Mouse (Mus musculus) liver, embryonic 16.5 days (tissue): Measurements from ENCODE around the gene Palm2. TPM values are rescaled to one million over a fixed set of nuclear protein-coding genes. Genes with fewer than 3 reads are reported as not detected.

Experiments used
- ATAC-seq: fragments of 200-750 bp; cut with Nextera tagmentation; 2 replicates; pipeline ENCODE4 v1.8.0; 2017; ENCODE audit warnings: low read depth, mild to moderate bottlenecking, moderate number of reproducible peaks, moderate library complexity
- H3K27ac ChIP-seq: fragments of 300-500 bp; sonication (generic); 2 replicates; pipeline ENCODE4 v1.5.1; 2014; ENCODE audit warnings: mild to moderate bottlenecking, low read length
- H3K27me3 ChIP-seq: fragments of 300-500 bp; sonication (generic); 2 replicates; pipeline ENCODE4 v1.6.1; 2014; ENCODE audit warnings: low read depth, low read length, mixed read lengths; ENCODE audit not compliant: control insufficient read depth, insufficient read depth
- H3K36me3 ChIP-seq: fragments of 300-500 bp; sonication (generic); 2 replicates; pipeline ENCODE4 v1.6.1; 2014; ENCODE audit warnings: mild to moderate bottlenecking; ENCODE audit not compliant: control insufficient read depth, insufficient read depth
- H3K4me1 ChIP-seq: fragments of 300-500 bp; sonication (generic); 2 replicates; pipeline ENCODE4 v1.6.1; 2014; ENCODE audit warnings: low read depth, low read length, mixed read lengths; ENCODE audit not compliant: control insufficient read depth
- H3K4me2 ChIP-seq: fragments of 300-500 bp; sonication (generic); 2 replicates; pipeline ENCODE4 v1.6.1; 2014; ENCODE audit warnings: low read depth, low read length, mixed read lengths
- H3K4me3 ChIP-seq: fragments of 300-500 bp; sonication (generic); 2 replicates; pipeline ENCODE4 v1.5.1; 2014; ENCODE audit warnings: low read depth, mild to moderate bottlenecking, low read length
- H3K9ac ChIP-seq: fragments of 300-500 bp; sonication (generic); 2 replicates; pipeline ENCODE4 v1.6.1; 2014; ENCODE audit warnings: low read depth, low read length
- H3K9me3 ChIP-seq: fragments of 300-500 bp; sonication (generic); replicated peaks from 2 replicates; pipeline ENCODE4 v1.6.1; 2016; ENCODE audit warnings: low read length; ENCODE audit not compliant: control insufficient read depth
- WGBS: fragments of 180-500 bp; shearing (Covaris S2); extraction: QIAGEN DNeasy Blood & Tissue Kit; methylation state at CpG from one replicate; pipeline ENCODE4 v1.1.7; 2014; ENCODE audit not compliant: insufficient replicate concordance; 5-methylcytosine and 5-hydroxymethylcytosine counted together
- polyA plus RNA-seq: library from polyadenylated mRNA; unstranded; fragments of >200 nt; fragmentation: Nextera tagmentation; extraction: Ambion mirVana; gene quantifications from 2 replicates; pipeline ENCODE4 v1.2.1, GENCODE M21; 2015

The Palm2 gene
- polyA plus RNA-seq, 1 experiment from 2014 or later, result 0.41 TPM

DNA sequence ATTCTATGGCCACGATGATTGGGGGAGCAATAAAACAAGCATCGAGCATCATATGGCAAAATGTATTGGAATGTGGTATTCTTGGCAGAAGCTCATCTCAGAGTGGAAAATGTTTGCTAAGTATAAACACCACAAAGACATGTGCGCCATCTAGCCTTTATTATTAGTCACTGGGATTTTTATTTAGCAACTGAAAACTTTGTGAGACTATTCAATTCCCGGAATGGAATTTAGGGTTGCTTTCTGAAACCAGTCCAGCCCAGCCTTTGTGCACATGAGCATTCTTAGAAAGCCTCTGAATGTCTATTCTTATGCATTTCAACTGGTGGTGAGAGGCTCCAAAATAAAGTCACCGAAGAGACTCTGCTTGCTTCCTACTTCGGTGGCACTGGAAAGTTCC lies 55.8 kb downstream of the Palm2 start:
- Histone ChIP-seq H3K27ac (no peak overlapping the region), H3K4me3 (no peak overlapping the region), H3K9me3 (no peaks in the 10 kb centered on the region), H3K36me3 (no peaks in the 10 kb centered on the region), H3K4me2 (no peak overlapping the region), H3K9ac (no peak overlapping the region), H3K27me3 (no peaks in the 10 kb centered on the region), H3K4me1 (no peaks in the 10 kb centered on the region)
- 60% methylated on average over 6 of the region's 6 CpGs for WGBS
- no peak for ATAC-seq

DNA sequence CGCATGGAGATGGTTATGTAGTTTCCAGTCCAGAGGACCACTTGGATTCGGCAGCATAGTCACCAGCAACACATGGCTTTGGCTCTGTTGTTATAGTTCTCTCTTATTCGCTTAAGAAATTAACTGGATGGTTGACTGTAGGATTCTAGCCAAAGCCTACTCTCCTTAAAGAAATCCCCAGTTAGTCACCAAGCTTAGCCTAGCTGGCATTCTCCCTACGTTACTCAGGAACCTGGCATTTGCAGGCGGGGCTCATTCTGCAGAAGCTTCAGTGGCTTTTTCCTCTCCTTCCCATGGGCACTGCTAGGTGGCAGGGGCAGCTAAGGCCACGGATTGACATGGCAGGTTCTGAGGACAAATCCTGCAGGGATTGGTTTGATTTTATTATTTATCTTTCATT lies 70.7 kb downstream of the Palm2 start:
- WGBS, result 66% methylated on average over 6 of the region's 6 CpGs
- Histone ChIP-seq H3K9ac (no peak overlapping the region), H3K4me3 (no peak overlapping the region), H3K9me3 (no peaks in the 10 kb centered on the region), H3K4me2 (no peak overlapping the region), H3K27me3 (no peaks in the 10 kb centered on the region), H3K4me1 (no peaks in the 10 kb centered on the region), H3K36me3 (no peaks in the 10 kb centered on the region), H3K27ac (no peak overlapping the region)
- no peak for ATAC-seq

DNA sequence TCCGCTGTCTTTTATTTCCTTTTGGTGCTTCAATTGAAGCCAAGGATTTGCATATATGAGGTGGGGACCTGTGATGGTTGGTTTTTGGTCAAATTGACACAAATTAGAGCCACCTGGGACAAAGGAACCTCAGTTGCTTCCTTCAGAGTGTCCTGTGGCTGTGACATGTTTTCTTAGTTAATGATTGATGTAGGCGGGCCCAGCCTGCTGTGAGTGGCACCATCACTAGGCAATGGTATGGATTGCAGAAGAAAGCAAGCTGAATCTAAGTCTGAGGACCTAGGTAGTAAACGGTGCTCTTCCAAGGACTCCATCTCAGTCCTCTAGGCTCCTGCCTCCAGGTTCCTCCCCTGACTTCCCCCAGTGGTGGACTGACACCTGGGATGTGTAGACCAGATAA lies 76.5 kb downstream of the Palm2 start:
- Histone ChIP-seq H3K4me2 (no peak overlapping the region), H3K4me3 (no peak overlapping the region), H3K27ac (no peak overlapping the region), H3K4me1 (no peaks in the 10 kb centered on the region; the same call in 1 of the 2 replicates), H3K9ac (no peak overlapping the region), H3K27me3 (no peaks in the 10 kb centered on the region), H3K9me3 (no peaks in the 10 kb centered on the region), H3K36me3 (no peaks in the 10 kb centered on the region)
- ATAC-seq, result no peak; the same call in 1 of the 2 replicates
- 41% methylated on average over 2 of the region's 3 CpGs for WGBS

DNA sequence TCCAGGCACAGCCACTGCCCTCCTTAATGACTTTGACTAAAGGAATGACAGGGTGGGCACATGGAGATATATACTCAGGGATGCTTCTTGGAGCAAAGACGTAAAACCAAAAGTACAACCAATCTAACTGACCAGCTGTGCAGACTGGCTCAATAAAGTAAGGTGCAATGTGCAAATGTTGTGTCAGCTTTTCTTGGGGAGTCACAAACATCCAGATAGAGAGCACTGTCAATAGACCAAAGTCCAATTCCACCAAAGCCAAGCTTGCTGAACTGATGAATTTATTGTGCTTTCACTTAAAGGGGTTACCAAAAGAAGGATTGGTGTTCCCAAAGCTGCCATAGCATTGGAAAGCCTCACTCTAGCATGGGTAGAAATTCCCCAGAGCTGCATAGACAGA lies 77.7 kb downstream of the Palm2 start:
- no peaks in the 10 kb centered on the region for H3K27me3 ChIP-seq
- no peak overlapping the region for H3K27ac ChIP-seq
- 53% methylated on average over 1 of the region's 1 CpGs for WGBS
- no peaks in the 10 kb centered on the region; the same call in 1 of the 2 replicates for H3K4me1 ChIP-seq
- H3K36me3 ChIP-seq, result no peaks in the 10 kb centered on the region
- H3K9me3 ChIP-seq, result no peaks in the 10 kb centered on the region
- ATAC-seq, result no peak
- H3K4me3 ChIP-seq, result no peak overlapping the region
- H3K4me2 ChIP-seq, result no peak overlapping the region
- no peak overlapping the region for H3K9ac ChIP-seq

DNA sequence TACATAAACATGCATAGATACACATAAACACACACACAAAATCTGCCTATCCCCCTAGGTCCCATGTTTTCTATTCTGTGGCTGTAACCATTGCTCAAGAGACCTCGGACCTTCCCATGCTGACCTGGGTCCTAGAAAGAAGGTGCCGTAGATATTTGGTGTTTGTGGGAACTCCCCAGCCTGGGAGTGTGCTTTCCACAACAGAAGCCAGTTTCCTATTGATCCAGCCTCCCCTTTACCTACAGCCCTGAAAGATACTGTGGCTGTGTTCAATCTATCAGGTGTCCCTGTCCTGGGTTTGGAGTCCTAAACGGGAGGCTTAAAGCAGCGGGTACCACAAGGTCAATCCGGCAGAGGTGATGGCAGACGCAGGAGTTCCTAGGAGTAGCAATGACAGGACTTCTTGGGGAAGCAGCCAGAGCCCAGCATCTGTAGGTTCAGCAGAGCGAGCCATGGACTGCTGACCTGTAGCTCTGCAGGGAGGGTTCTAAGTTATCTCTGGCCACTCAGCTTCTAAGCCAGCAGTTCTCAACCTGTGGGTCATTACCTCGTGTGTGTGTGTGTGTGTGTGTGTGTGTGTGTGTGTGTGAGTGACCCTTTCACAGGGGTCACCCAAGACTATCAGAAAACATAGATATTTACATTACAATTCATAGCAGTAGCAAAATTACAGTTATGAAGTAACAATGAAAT lies 79.3 kb downstream of the Palm2 start:
- Histone ChIP-seq H3K36me3 (no peaks in the 10 kb centered on the region), H3K4me3 (no peak overlapping the region), H3K27me3 (no peaks in the 10 kb centered on the region), H3K9me3 (no peaks in the 10 kb centered on the region), H3K9ac (no peak overlapping the region), H3K4me2 (no peak overlapping the region), H3K27ac (no peak overlapping the region), H3K4me1 (no peaks in the 10 kb centered on the region; the same call in 1 of the 2 replicates)
- no peak for ATAC-seq
- WGBS, result 53% methylated on average over 8 of the region's 8 CpGs

DNA sequence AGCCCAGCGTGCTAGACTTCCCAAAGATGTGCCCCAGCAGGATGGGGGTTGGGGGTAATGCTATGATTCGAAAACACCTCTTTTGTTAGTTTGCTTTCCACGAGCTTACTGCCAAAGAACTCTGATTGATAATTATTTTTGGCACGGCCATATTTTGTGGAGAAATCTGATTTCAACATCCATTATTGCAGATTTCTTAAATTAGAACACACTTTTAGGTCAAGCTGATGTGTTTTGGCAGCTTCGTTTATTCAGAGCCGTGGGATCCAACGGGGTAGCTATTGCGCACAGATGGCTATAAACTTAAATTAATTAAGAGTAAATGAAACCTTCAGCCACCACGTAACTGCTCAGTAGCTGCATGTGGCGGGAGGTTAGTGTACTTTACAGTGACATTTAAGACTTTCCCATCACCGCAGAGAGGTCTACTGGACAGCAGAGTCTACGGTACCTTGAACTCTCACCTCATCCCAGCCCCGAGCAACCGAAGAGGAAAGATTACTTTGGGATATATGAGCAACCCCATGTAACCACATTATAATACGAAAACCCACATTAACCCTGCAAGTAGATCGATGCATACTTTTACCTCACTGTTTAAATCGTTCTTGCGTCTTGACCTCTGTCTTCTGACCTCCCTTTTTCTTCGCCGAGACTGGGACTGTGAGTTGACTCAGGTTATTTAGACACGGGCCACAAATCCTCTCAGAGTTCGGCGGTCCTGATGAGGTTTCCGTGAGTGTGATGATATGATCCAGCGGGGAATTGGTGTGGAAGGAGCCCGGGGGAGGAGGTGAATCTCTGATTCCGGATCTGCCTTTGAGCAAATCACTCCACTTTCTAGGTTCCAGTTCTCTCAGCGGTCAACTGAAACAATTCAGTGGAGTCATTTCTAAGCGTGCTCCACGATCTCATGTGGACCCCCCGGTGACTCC lies 80.2 kb downstream of the Palm2 start:
- Histone ChIP-seq H3K27ac (no peak overlapping the region), H3K36me3 (no peaks in the 10 kb centered on the region), H3K27me3 (no peaks in the 10 kb centered on the region), H3K9ac (no peak overlapping the region), H3K9me3 (no peaks in the 10 kb centered on the region), H3K4me2 (no peak overlapping the region), H3K4me1 (no peaks in the 10 kb centered on the region; the same call in 1 of the 2 replicates), H3K4me3 (no peak overlapping the region)
- 77% methylated on average over 31 of the region's 31 CpGs for WGBS
- ATAC-seq, result no peak

DNA sequence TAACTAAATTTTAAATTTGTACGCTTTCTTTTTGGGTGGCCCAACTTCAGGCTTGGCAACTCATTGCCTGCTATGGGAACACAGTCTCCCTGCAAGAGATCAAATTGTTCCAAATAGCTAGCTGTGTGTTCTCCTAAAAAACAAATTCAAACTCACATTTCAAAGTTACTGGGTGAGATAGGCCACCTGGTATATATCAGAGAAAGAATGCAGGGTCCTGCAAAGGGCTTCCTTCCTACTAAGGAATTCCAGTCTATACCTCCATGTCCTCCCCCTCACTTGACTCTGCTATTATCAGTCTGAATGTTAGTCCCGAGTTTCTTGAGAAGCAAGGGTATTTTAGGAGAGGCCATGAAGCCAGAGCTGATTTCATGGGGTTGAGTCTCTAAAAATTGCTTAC lies 81.3 kb downstream of the Palm2 start:
- Histone ChIP-seq H3K36me3 (no peaks in the 10 kb centered on the region), H3K4me1 (no peaks in the 10 kb centered on the region; the same call in 1 of the 2 replicates), H3K4me2 (no peak overlapping the region), H3K27me3 (no peaks in the 10 kb centered on the region), H3K9me3 (no peaks in the 10 kb centered on the region), H3K27ac (no peak overlapping the region), H3K9ac (no peak overlapping the region), H3K4me3 (no peak overlapping the region)
- 53% methylated on average over 2 of the region's 2 CpGs for WGBS
- ATAC-seq, result no peak

DNA sequence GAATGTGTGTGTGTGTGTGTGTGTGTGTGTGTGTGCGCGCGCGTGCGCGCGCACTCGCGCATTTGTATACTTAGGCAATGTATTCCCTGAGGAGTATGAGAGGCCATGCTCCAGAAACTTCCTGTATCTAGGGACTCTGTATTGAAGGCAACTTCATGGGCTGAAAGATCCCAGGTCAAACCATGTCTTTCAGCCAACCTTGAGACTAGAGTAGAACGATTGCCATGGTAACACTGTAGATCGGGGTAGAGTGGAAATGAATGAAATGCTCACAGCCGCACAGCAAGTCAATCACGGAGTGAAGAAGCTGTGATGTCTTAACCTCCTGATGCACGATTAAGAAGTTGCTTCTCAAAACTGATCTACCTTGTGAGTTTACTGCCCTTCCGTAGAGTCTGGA lies 89.4 kb downstream of the Palm2 start:
- Histone ChIP-seq H3K27me3 (no peaks in the 10 kb centered on the region), H3K9me3 (no peaks in the 10 kb centered on the region), H3K4me1 (no peaks in the 10 kb centered on the region), H3K4me2 (no peak overlapping the region), H3K36me3 (no peaks in the 10 kb centered on the region), H3K4me3 (no peak overlapping the region), H3K9ac (no peak overlapping the region), H3K27ac (no peak overlapping the region)
- ATAC-seq, result no peak
- 83% methylated on average over 15 of the region's 15 CpGs for WGBS

DNA sequence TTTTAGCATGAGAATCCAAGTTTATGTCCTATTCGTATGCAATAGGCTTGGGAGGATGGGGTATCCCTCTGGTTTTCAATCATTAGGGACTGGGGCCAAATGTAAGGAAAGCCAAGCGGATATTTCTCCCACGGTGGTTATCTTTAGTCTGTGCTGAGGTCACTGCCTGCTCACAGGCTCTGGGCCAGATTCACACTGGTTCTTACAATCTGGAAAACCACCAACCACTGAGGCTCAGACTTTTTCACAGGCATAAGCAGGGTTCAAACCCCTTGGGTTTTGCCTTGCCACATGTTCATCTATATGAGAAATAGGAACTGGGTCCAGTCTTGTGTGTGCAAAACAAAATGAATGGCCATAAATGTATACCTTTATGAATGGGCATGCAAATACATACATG lies 90.4 kb downstream of the Palm2 start:
- H3K9ac ChIP-seq, result no peak overlapping the region
- no peak overlapping the region for H3K4me3 ChIP-seq
- no peaks in the 10 kb centered on the region for H3K36me3 ChIP-seq
- H3K9me3 ChIP-seq, result no peaks in the 10 kb centered on the region
- H3K4me1 ChIP-seq, result no peaks in the 10 kb centered on the region
- H3K27ac ChIP-seq, result no peak overlapping the region
- no peak overlapping the region for H3K4me2 ChIP-seq
- no peaks in the 10 kb centered on the region for H3K27me3 ChIP-seq
- WGBS, result 43% methylated on average over 3 of the region's 3 CpGs
- ATAC-seq, result no peak
